Mouse (Mus musculus) liver, postnatal 0 days (tissue): ENCODE data around the gene Gfral. TPM values are rescaled to one million over a fixed set of nuclear protein-coding genes. Genes with fewer than 3 reads are reported as not detected.

Source experiments
- ATAC-seq: fragments of 200-750 bp; cut with Nextera tagmentation; 2 replicates; pipeline ENCODE4 v1.8.0; 2017; ENCODE audit warnings: mild to moderate bottlenecking, moderate library complexity
- DNase-seq: peaks from one replicate; pipeline ENCODE4 v3.0.0-alpha.2; 2016
- H3K27ac ChIP-seq: fragments of 300-500 bp; sonication (generic); 2 replicates; pipeline ENCODE4 v1.5.1; 2014; ENCODE audit warnings: antibody characterized with exemption, moderate library complexity, mild to moderate bottlenecking, low read depth
- H3K27me3 ChIP-seq: fragments of 300-500 bp; sonication (generic); 2 replicates; pipeline ENCODE4 v1.6.1; 2014; ENCODE audit warnings: low read length, control low read depth, mixed read lengths; ENCODE audit not compliant: insufficient read depth
- H3K36me3 ChIP-seq: fragments of 300-500 bp; sonication (generic); replicated peaks from 2 replicates; pipeline ENCODE4 v1.6.1; 2014; ENCODE audit warnings: mild to moderate bottlenecking, control low read depth, low read length, moderate library complexity, mixed read lengths; ENCODE audit not compliant: insufficient read depth
- H3K4me1 ChIP-seq: fragments of 300-500 bp; sonication (generic); 2 replicates; pipeline ENCODE4 v1.6.1; 2014; ENCODE audit warnings: antibody characterized with exemption, mild to moderate bottlenecking, control low read depth; ENCODE audit not compliant: insufficient read depth
- H3K4me2 ChIP-seq: fragments of 300-500 bp; sonication (generic); 2 replicates; pipeline ENCODE4 v1.6.1; 2014; ENCODE audit warnings: low read depth, mild to moderate bottlenecking, low read length, moderate library complexity, mixed read lengths
- H3K4me3 ChIP-seq: fragments of 300-500 bp; sonication (generic); 2 replicates; pipeline ENCODE4 v1.5.1; 2014; ENCODE audit warnings: low read depth, low read length
- H3K9ac ChIP-seq: fragments of 300-500 bp; sonication (generic); replicated peaks from 2 replicates; pipeline ENCODE4 v1.6.1; 2014; ENCODE audit warnings: mild to moderate bottlenecking, moderate library complexity
- H3K9me3 ChIP-seq: fragments of 300-500 bp; sonication (generic); 2 replicates; pipeline ENCODE4 v1.6.1; 2016; ENCODE audit warnings: mild to moderate bottlenecking, control low read depth, low read length, mixed read lengths
- CTCF ChIP-seq: sonication (generic); IDR thresholded peaks from 2 replicates; pipeline ENCODE4 v1.5.1; 2016; ENCODE audit warnings: antibody characterized with exemption, low read depth
- EP300 ChIP-seq: IDR thresholded peaks from 2 replicates; pipeline ENCODE4 v1.6.1; 2016; ENCODE audit warnings: antibody characterized with exemption, low read depth, mild to moderate bottlenecking
- WGBS: fragments of 180-500 bp; shearing (Covaris S2); extraction: QIAGEN DNeasy Blood & Tissue Kit; methylation state at CpG from one replicate; pipeline ENCODE4 v1.1.7; 2014; ENCODE audit not compliant: insufficient replicate concordance; 5-methylcytosine and 5-hydroxymethylcytosine counted together
- polyA plus RNA-seq: library from polyadenylated mRNA; unstranded; fragments of >200 nt; fragmentation: Nextera tagmentation; extraction: Ambion mirVana; gene quantifications from 2 replicates; pipeline ENCODE4 v1.2.1, GENCODE M21; 2015

Gene Gfral
- polyA plus RNA-seq, 1 experiment from 2014 or later = not detected

DNA sequence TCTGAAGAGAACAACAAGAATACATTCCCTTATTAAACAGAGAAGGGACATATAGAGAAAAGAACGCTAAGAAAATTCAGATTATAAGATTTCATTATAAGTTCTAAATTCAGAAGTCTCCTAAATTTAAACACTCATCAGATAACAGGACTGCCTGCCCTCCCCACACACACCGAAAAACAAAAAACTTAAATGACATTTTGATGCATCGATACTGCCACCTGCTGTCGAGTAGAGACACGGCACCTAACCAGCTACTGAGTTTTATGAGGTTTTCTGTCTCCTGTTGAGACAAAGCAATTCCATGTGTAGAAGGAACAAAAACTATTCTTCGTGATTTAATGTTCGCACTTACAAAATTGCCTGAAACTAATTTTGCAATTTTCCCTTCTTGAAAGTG, 23.2 kb upstream of the Gfral start:
- WGBS = 1% methylated on average over 7 of the region's 7 CpGs
- H3K4me3 ChIP-seq = peak overlapping the region; percentile 52
- TF ChIP-seq CTCF = peak; percentile 85
- TF ChIP-seq EP300 = no peak
- H3K9me3 ChIP-seq = no peaks in the 10 kb centered on the region
- H3K4me1 ChIP-seq = 0 out of 2 replicates have a peak, but pooled peaks cover 5% of the 10 kb centered on the region
- H3K27ac ChIP-seq = peak overlapping the region; percentile 66; the same call in 1 of the 2 replicates
- no peaks in the 10 kb centered on the region for H3K27me3 ChIP-seq
- ATAC-seq = peak; percentile 84
- DNase-seq = peak; percentile 69
- H3K4me2 ChIP-seq = peak overlapping the region; percentile 77
- H3K36me3 ChIP-seq = no peaks in the 10 kb centered on the region
- H3K9ac ChIP-seq = no peak overlapping the region

DNA sequence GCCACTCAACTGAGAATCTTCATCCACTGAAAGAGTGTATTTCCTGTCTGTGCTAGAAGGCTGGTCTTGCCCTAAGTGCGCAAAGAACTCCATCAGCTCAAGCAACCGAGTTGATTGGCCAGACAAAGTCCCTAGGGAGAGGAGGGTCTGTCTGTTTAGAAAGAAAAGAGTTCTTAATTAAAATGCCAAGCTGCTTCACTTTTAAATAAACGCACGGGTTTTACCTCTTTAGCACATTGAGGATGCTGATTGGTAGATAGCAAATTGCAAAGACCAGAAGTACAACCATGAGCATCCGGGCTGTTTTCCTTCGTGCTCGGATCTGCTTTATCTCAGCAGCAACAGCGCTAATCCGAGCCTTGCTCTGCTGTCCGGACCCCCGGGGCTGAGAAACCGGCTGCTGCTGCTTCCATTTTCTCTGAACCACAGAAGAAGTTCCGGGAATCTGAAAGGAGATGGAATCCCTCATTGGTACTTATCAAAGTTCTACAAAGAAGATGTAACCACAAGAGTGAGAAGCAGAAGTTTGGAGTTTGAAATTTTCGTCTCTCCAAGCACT, 22.6 kb upstream of the Gfral start:
- 5% methylated on average over 14 of the region's 14 CpGs for WGBS
- peak overlapping the region; percentile 59 for H3K9ac ChIP-seq
- DNase-seq (peak; percentile 38), ATAC-seq (peak; percentile 66)
- TF ChIP-seq EP300 (no peak), CTCF (no peak)
- no peaks in the 10 kb centered on the region for H3K36me3 ChIP-seq
- H3K4me3 ChIP-seq = peak overlapping the region; percentile 52
- H3K4me1 ChIP-seq = 0 out of 2 replicates have a peak, but pooled peaks cover 5% of the 10 kb centered on the region
- H3K27me3 ChIP-seq = no peaks in the 10 kb centered on the region
- H3K9me3 ChIP-seq = no peaks in the 10 kb centered on the region
- peak overlapping the region; percentile 77 for H3K4me2 ChIP-seq
- peak overlapping the region; percentile 66 for H3K27ac ChIP-seq

DNA sequence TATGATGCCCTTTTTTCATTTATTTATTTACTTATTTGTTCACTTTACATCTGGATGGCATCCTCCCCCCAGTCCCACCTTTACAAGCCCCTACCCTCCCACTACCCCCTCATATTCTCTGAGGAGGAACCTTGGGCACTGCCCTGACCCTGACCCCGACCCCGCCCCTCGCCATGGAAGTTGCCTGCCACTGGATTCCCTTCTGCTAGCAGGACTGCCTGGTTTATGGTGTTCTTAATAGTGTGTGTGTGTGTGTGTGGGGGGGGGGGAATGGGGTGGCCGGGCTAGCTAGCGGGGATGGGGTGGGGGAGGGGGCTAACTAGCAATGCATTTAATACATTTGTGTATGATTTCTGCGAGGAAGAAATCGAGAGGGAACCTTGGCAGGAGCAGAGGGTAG, 21.4 kb upstream of the Gfral start:
- WGBS = 70% methylated on average over 7 of the region's 7 CpGs

DNA sequence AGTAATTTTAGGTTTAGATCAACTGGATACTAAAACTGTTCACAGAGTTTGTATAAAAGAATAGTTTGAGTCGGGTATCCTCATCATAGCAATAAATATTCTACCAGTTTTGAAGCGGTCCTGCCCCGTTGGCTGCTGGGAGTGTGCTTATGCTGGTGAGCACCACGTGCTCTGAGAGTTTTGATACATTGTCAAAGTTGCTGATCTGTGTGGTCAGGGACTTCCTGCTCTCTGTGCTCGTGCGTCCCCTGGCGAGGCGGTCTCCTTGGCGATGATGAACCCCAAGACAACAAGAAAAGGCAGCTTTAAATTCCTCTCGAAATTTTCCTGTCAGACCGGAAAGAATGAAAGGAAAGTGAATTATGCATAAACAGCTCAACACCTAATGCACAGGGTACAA, 16.9 kb upstream of the Gfral start:
- 29% methylated on average over 11 of the region's 11 CpGs for WGBS
- DNase-seq = no peak
- no peaks in the 10 kb centered on the region for H3K9me3 ChIP-seq
- no peaks in the 10 kb centered on the region for H3K27me3 ChIP-seq
- H3K9ac ChIP-seq = no peak overlapping the region
- no peak overlapping the region for H3K4me2 ChIP-seq
- H3K4me3 ChIP-seq = no peak overlapping the region
- no peaks in the 10 kb centered on the region for H3K4me1 ChIP-seq
- H3K27ac ChIP-seq = no peak overlapping the region
- no peak for TF ChIP-seq CTCF
- TF ChIP-seq EP300 = no peak
- ATAC-seq = no peak
- no peaks in the 10 kb centered on the region for H3K36me3 ChIP-seq

More for the DNA sequence above, 21.4 kb upstream of the Gfral start:
- Histone ChIP-seq H3K9ac (no peak overlapping the region), H3K9me3 (no peaks in the 10 kb centered on the region), H3K36me3 (no peaks in the 10 kb centered on the region), H3K27me3 (no peaks in the 10 kb centered on the region), H3K27ac (no peak overlapping the region), H3K4me2 (no peak overlapping the region), H3K4me1 (0 out of 2 replicates have a peak, but pooled peaks cover 5% of the 10 kb centered on the region), H3K4me3 (no peak overlapping the region)
- TF ChIP-seq CTCF (no peak), EP300 (no peak)
- ATAC-seq = no peak
- no peak for DNase-seq

DNA sequence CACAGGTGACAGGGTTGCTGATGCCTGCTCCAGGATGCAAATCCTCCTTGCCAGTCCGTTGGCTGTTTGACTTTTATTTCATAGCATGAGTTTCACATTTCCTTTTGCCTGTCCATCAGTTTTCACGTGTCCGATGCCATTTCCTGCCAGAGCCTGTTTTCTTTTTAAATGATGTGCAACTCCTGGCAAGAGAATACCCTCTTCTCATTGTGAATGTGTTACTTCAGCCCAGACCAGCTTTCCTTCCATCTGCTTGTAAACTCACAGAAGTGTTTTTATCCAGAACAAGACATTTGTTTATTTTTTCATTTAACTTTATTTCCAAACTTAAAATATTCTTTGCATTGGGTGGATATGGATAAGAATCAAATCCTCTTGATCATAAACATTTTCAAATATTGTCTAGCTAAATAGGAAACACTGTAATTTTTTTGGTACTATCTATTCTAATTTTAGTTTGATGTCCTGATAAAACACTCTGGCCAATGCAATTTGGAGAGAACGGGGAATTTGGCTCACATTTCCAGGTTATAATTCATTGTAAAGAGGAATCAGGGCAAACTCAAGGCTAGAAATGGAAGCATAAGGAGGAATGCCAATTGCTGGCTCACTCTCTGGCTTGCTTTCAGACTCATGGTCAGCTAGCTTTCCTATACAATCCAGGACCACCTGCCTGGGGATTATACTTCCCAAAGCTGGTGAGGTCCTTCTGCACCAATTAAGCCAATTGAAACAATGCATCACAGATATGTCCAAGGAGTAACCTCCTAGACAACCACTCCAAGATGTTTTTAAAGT, 3.9 kb upstream of the Gfral start:
- TF ChIP-seq EP300 (no peak), CTCF (no peak)
- H3K9ac ChIP-seq = no peak overlapping the region
- no peaks in the 10 kb centered on the region for H3K27me3 ChIP-seq
- H3K9me3 ChIP-seq = no peaks in the 10 kb centered on the region
- no peaks in the 10 kb centered on the region for H3K36me3 ChIP-seq
- DNase-seq (no peak), ATAC-seq (no peak)
- H3K4me2 ChIP-seq = no peak overlapping the region
- H3K27ac ChIP-seq = no peak overlapping the region
- H3K4me3 ChIP-seq = no peak overlapping the region
- 53% methylated on average over 4 of the region's 4 CpGs for WGBS
- H3K4me1 ChIP-seq = no peaks in the 10 kb centered on the region

DNA sequence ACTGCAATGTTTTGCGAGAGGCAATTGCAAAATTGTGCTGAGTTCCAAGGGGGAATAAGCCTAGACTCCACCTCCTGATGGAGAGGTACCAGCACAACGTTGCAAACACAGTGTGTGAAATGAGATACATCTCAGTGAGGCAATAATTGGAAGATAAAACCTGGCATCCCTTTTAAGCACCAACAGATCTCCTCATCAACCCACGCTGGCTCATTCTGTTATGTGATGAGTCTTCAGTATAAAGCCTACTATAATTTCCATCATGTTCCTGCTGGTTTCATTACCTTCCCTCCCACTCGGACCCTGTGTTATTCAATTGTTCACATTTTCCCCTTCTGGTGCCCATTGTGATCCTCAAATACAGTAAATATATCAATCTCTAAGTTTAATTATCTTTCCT, 1.2 kb upstream of the Gfral start:
- Histone ChIP-seq H3K9me3 (no peaks in the 10 kb centered on the region), H3K27me3 (no peaks in the 10 kb centered on the region), H3K27ac (no peak overlapping the region), H3K4me3 (no peak overlapping the region), H3K4me2 (no peak overlapping the region), H3K36me3 (no peaks in the 10 kb centered on the region), H3K9ac (no peak overlapping the region), H3K4me1 (no peaks in the 10 kb centered on the region)
- 57% methylated on average over 4 of the region's 4 CpGs for WGBS
- ATAC-seq (no peak), DNase-seq (no peak)
- no peak for TF ChIP-seq EP300
- no peak for TF ChIP-seq CTCF
